Mouse (Mus musculus) T-helper 17 cell (primary cell): ENCODE measurements around the gene Commd9.

Experiments
- in situ Hi-C, 2 experiments: fragments of 300-600 bp; cut with MboI, MseI; formaldehyde crosslinking; loops; 1 replicate in 1 of 2; 2 replicates in 1 of 2; pipeline ENCODE4 v1.15.1; 2025; ENCODE audit warnings: high pct_unique_total_duplicates in 2 of 2

Gene Commd9

GRCm38 (mm10) chr2:101908773-101909172 is 22.7 kb downstream of the Commd9 start:
- in situ Hi-C loops, result loop anchor here in 1 of 2 experiments (5.0 kb wide), 1 partner anchor 544 kb away; the partner anchor contains the start of gene Fjx1

GRCm38 (mm10) chr2:101909326-101910080 is 23.5 kb downstream of the Commd9 start:
- in situ Hi-C loops, result loop anchor here (5.0 kb wide), 2 partner anchors 293 to 543 kb away; partner anchors contain the start of gene Fjx1 (in 2 of the 2)

GRCm38 (mm10) chr2:101918518-101918917 is 32.5 kb downstream of the Commd9 start:
- in situ Hi-C loops, result no loop called here

GRCm38 (mm10) chr2:101920136-101920554 is 34.1 kb downstream of the Commd9 start:
- in situ Hi-C loops, result no loop called here

- in situ Hi-C loops, result no loop called here
These were observed 36.3 kb downstream of the Commd9 start for GRCm38 (mm10) chr2:101922302-101922701.

GRCm38 (mm10) chr2:101923181-101923580 is 37.1 kb downstream of the Commd9 start:
- in situ Hi-C loops, result no loop called here

GRCm38 (mm10) chr2:101925183-101925582 is 39.1 kb downstream of the Commd9 start:
- in situ Hi-C loops, result no loop called here

GRCm38 (mm10) chr2:101925591-101926188 is 39.6 kb downstream of the Commd9 start:
- in situ Hi-C loops, result no loop called here

- in situ Hi-C loops, result no loop called here
These were observed 46.3 kb downstream of the Commd9 start for GRCm38 (mm10) chr2:101932169-101932936.

GRCm38 (mm10) chr2:101933301-101933700 is 47.3 kb downstream of the Commd9 start:
- in situ Hi-C loops, result no loop called here

- in situ Hi-C loops, result no loop called here
These were observed 49.0 kb downstream of the Commd9 start for GRCm38 (mm10) chr2:101935006-101935405.

- in situ Hi-C loops, result no loop called here
These were observed 64.9 kb downstream of the Commd9 start for GRCm38 (mm10) chr2:101950716-101951520.
